Mouse (Mus musculus) testis, adult 2 months (tissue): Measurements from ENCODE around the gene Mtfr2.

ENCODE experiments used
- CTCF ChIP-seq: fragments of 200-500 bp; IDR thresholded peaks from 2 replicates; pipeline ENCODE4 v1.5.1; 2012; ENCODE audit warnings: low read depth, mild to moderate bottlenecking, inconsistent platforms, low read length, moderate library complexity; ENCODE audit not compliant: control insufficient read depth, insufficient read depth, insufficient replicate concordance
- POLR2A ChIP-seq: fragments of 200-500 bp; IDR thresholded peaks from 2 replicates; pipeline ENCODE4 v1.6.1; 2012; ENCODE audit warnings: low read depth, mild to moderate bottlenecking, inconsistent platforms, low read length, moderate library complexity; ENCODE audit not compliant: control insufficient read depth

DNA sequence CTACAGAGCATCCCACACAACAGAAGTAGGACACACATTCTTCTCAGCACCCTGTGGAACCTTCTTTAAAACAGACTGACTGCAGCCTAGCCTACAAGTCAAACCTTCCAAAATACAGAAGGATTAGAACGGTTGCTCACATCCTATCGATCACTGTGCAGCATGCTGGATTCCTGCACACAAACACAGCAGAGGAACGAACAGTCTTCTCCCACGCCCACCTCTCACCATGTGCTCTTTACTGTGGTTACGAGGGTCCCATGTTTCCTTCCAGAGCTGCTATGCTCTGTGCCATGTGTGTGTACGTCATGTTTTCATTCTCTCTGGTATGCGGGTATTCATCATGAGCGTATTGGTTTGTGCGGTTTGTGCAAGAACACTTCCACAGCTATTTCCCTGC lies 30.1 kb downstream of the Mtfr2 start:
- TF ChIP-seq POLR2A (no peak), CTCF (no peak)
